Mouse (Mus musculus) midbrain, embryonic 15.5 days (tissue): Measurements from ENCODE around the gene Aldh5a1. TPM values are rescaled to one million over a fixed set of nuclear protein-coding genes. Genes with fewer than 3 reads are reported as not detected.
"Not testable (repeated sequence)": the region's sequence is repeated elsewhere in the genome, so short reads cannot be mapped to it uniquely, and the experiment has no call there.

ENCODE experiments used
- ATAC-seq: fragments of 200-750 bp; cut with Nextera tagmentation; replicated peaks from 2 replicates; pipeline ENCODE4 v1.8.0; 2017; ENCODE audit warnings: moderate TSS enrichment
- H3K27ac ChIP-seq: fragments of 300-500 bp; sonication (generic); 2 replicates; pipeline ENCODE4 v1.5.1; 2015; ENCODE audit warnings: mild to moderate bottlenecking, inconsistent platforms
- H3K27me3 ChIP-seq: fragments of 300-500 bp; sonication (generic); replicated peaks from 2 replicates; pipeline ENCODE4 v1.6.1; 2015; ENCODE audit warnings: inconsistent platforms
- H3K36me3 ChIP-seq: fragments of 300-500 bp; sonication (generic); replicated peaks from 2 replicates; pipeline ENCODE4 v1.6.1; 2015; ENCODE audit warnings: inconsistent platforms
- H3K4me1 ChIP-seq: fragments of 300-500 bp; sonication (generic); 2 replicates; pipeline ENCODE4 v1.6.1; 2015; ENCODE audit warnings: inconsistent platforms
- H3K4me2 ChIP-seq: fragments of 300-500 bp; sonication (generic); 2 replicates; pipeline ENCODE4 v1.6.1; 2015; ENCODE audit warnings: inconsistent platforms, mild to moderate bottlenecking, moderate library complexity
- H3K4me3 ChIP-seq: fragments of 300-500 bp; sonication (generic); 2 replicates; pipeline ENCODE4 v1.5.1; 2015; ENCODE audit warnings: mild to moderate bottlenecking, inconsistent platforms
- H3K9ac ChIP-seq: fragments of 300-500 bp; sonication (generic); 2 replicates; pipeline ENCODE4 v1.6.1; 2015; ENCODE audit warnings: mild to moderate bottlenecking, inconsistent platforms
- H3K9me3 ChIP-seq: fragments of 300-500 bp; sonication (generic); 2 replicates; pipeline ENCODE4 v1.6.1; 2016; ENCODE audit warnings: inconsistent platforms
- WGBS: fragments of 180-500 bp; shearing (Covaris S2); methylation state at CpG from one replicate; pipeline ENCODE4 v1.1.7; 2015; ENCODE audit warnings: mixed read lengths; 5-methylcytosine and 5-hydroxymethylcytosine counted together
- polyA plus RNA-seq: library from polyadenylated mRNA; unstranded; fragments of >200 nt; fragmentation: Nextera tagmentation; extraction: Ambion mirVana; gene quantifications from 2 replicates; pipeline ENCODE4 v1.2.1, GENCODE M21; 2015

The Aldh5a1 gene
- 12.5 and 12.6 TPM in 2 replicates for polyA plus RNA-seq

DNA sequence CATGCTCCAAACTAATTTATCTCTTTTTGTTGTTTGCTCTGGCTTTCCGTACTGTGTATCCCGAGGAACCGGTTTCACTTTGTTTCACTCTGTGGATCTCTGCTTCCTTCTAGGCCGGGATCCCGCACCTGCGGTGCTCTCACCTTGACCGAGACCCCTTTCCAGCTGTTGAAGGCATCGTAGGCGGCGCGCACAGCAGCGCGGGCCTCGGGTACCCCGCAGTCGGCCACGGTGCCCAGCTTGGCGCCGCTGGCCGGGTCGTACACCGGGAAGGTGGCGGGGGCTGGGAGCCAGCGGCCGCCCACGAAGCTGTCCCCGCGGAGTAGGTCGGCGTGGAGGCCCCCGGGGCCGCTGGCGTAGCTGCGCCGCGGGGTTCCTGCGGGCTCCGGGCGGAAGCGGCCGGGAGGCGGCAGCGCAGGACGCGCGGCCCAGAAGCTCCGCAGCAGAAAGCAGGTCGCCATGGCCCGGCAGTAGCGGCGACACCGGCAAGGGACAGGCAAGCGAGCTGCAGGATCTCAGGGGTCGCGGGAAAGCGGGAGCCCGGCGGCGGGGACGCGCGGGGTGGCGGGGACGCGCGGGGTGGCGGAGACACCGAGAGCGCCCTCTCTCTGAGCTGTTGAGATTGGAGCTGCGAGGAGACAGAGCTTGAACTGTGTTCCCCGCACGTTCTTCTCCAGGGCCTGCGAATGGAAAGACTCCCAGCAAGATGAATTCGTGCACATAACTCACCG lies at the start of gene Aldh5a1:
Gene Aldh5a1, minus strand, starts transcription at position 554 of the 731 bp plus-strand sequence.
- under 1% methylated on average over 74 of the region's 75 CpGs for WGBS
- Histone ChIP-seq H3K27me3 (no peaks in the 10 kb centered on the region), H3K9ac (peak within 1 kb of the TSS; percentile 74), H3K4me2 (peak within 1 kb of the TSS; percentile 58), H3K27ac (peak within 1 kb of the TSS; percentile 87), H3K36me3 (no peaks in the 10 kb centered on the region), H3K4me1 (peaks cover 26% of the 10 kb centered on the region), H3K4me3 (peak within 1 kb of the TSS; percentile 84), H3K9me3 (no peaks in the 10 kb centered on the region)
- ATAC-seq: peak; percentile 88

DNA sequence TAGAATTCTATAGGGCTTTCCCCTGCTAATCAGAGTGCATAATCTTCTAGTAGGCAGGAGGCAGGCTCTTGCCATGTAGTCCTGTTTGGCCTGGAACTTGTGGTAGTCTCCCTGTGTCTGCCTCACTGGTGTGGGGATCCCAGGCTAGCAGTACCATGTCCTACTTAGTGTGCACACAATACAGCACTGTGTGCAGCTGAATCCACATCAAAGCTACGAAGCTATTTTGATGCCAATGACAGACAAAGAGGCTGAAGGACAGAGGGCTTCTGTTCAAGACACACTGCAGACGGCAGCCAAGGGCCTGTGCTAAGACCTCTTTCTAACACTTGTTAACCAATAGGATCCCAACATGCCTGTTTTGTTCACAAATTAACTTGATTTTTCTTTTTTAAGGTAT lies 48.0 kb upstream of the Aldh5a1 start:
- H3K9ac ChIP-seq: no peak overlapping the region
- 45% methylated on average over 2 of the region's 2 CpGs for WGBS
- H3K4me3 ChIP-seq: no peak overlapping the region
- no peaks in the 10 kb centered on the region for H3K27me3 ChIP-seq
- no peaks in the 10 kb centered on the region for H3K9me3 ChIP-seq
- H3K4me1 ChIP-seq: no peaks in the 10 kb centered on the region
- 0 out of 2 replicates have a peak overlapping the region, but pooled peaks have one; percentile 15 for H3K27ac ChIP-seq
- H3K4me2 ChIP-seq: no peak overlapping the region
- peaks cover 6% of the 10 kb centered on the region for H3K36me3 ChIP-seq
- ATAC-seq: peak; percentile 61

DNA sequence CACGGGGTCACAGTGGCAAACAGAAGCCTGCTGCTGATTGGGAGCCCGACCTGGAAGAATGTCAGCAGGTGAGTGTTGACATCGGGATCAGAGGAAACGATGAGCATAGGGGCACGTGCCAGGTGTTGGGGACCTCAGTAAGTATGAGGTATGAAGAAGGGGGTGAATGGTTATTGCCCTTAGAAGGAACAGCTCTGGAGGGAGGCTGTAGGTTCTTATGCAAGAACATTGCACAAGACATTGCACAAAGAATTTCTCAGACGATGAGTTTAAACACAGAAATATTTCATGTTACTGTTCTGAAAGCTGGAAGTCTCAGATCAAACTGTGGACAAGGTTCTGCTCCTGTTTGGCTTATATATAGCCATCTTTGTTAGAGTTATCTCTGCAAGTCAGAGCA lies 43.6 kb upstream of the Aldh5a1 start:
- no peak for ATAC-seq
- Histone ChIP-seq H3K36me3 (no peaks in the 10 kb centered on the region), H3K9ac (no peak overlapping the region), H3K27ac (no peak overlapping the region), H3K27me3 (no peaks in the 10 kb centered on the region), H3K4me1 (no peaks in the 10 kb centered on the region), H3K4me2 (no peak overlapping the region), H3K9me3 (no peaks in the 10 kb centered on the region), H3K4me3 (no peak overlapping the region)
- 92% methylated on average over 6 of the region's 6 CpGs for WGBS

DNA sequence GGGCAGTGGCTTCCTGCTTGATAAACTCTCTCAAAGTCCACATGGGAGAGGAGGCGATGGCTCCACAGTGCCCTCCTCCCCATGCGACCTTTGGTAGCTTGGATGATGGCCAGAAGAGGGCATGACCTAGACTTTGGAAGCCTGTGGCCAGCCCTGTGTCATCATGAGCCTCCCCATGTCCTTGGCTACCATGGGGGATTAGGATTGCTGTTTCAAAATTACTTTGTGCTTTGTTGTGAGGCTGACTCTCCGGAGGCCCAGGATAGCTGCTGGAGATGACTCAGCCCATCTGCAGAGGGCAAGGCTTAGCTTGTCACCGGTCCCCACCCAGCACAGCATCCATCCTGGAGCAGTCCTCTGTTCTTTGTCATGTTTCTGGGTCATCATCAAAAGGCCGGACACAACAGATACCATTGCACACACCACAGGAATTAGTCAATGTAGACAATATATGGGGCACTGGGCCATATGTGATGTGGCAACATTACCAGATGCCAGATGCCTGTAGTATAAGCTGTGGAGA lies 40.4 kb upstream of the Aldh5a1 start:
- no peak overlapping the region for H3K4me3 ChIP-seq
- no peaks in the 10 kb centered on the region for H3K9me3 ChIP-seq
- no peak overlapping the region for H3K27ac ChIP-seq
- WGBS: 84% methylated on average over 5 of the region's 5 CpGs
- no peak for ATAC-seq
- H3K9ac ChIP-seq: no peak overlapping the region
- H3K4me1 ChIP-seq: no peaks in the 10 kb centered on the region
- H3K4me2 ChIP-seq: no peak overlapping the region
- no peaks in the 10 kb centered on the region for H3K27me3 ChIP-seq
- no peaks in the 10 kb centered on the region for H3K36me3 ChIP-seq

DNA sequence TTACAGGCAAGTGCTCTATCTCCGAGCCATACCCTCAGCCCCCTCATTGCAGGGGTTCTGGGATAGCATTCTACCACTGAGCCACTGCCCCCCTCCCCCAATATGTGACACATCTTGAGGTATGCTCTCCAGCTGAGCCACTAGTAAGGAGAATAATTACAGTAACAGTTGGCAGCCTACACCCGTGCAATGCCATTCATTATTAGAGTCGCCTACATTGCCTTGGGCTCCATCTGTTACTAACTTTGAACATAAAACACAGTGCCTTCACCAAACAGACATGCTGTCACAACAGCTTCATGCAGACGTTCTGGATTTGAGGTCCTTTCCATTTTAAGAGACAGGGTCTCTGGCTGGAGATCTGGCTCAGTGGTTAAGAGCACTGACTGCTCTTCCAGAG lies 38.9 kb upstream of the Aldh5a1 start:
- H3K27ac ChIP-seq: no peak overlapping the region
- H3K36me3 ChIP-seq: no peaks in the 10 kb centered on the region
- no peaks in the 10 kb centered on the region for H3K4me1 ChIP-seq
- H3K4me3 ChIP-seq: no peak overlapping the region
- H3K9ac ChIP-seq: no peak overlapping the region
- no peak overlapping the region for H3K4me2 ChIP-seq
- no peaks in the 10 kb centered on the region for H3K9me3 ChIP-seq
- H3K27me3 ChIP-seq: no peaks in the 10 kb centered on the region
- ATAC-seq: 0 out of 2 replicates have a peak, but pooled peaks have one; percentile 17
- 61% methylated on average over 4 of the region's 4 CpGs for WGBS

DNA sequence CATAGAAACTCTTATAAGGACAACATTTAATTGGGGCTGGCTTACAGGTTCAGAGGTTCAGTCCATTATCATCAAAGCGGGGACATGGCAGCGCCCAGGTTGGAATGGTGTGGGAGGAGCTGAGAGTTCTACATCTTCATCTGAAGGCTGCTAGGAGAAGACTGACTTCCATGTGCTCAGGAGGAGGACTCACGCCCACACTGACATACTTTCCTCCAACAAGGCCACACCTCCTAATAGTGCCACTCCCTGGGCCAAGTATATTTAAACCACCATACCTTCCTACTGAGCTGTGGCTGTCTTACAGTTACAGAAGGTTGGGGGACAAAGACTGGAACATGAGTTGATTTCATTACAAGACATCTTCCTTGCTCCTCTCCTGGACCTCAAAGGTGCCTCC lies 34.3 kb upstream of the Aldh5a1 start:
- not testable (repeated sequence) for H3K27ac ChIP-seq, H3K27me3 ChIP-seq, ATAC-seq, H3K4me2 ChIP-seq, H3K9ac ChIP-seq, H3K4me1 ChIP-seq, H3K36me3 ChIP-seq, H3K9me3 ChIP-seq, H3K4me3 ChIP-seq
- 90% methylated on average over 3 of the region's 3 CpGs for WGBS

DNA sequence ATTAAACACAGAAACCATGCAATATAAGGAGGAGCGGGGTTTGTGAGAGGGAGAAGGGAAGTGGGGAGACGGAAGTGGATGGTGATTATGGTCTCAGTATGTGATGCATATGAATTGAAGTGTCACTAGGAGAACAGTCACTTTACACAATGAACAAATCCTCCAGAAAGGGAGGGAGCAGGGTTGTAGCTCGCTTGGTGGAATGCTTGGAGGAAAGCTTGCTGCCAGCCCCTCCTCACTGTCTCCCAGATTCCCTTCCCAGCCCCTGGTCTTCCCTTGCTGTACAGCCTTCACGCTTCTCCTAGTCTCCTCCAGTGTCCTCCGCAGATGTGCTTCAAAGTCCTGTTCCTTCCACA lies 28.4 kb upstream of the Aldh5a1 start:
- WGBS: 37% methylated on average over 5 of the region's 5 CpGs
- no peak overlapping the region for H3K27ac ChIP-seq

DNA sequence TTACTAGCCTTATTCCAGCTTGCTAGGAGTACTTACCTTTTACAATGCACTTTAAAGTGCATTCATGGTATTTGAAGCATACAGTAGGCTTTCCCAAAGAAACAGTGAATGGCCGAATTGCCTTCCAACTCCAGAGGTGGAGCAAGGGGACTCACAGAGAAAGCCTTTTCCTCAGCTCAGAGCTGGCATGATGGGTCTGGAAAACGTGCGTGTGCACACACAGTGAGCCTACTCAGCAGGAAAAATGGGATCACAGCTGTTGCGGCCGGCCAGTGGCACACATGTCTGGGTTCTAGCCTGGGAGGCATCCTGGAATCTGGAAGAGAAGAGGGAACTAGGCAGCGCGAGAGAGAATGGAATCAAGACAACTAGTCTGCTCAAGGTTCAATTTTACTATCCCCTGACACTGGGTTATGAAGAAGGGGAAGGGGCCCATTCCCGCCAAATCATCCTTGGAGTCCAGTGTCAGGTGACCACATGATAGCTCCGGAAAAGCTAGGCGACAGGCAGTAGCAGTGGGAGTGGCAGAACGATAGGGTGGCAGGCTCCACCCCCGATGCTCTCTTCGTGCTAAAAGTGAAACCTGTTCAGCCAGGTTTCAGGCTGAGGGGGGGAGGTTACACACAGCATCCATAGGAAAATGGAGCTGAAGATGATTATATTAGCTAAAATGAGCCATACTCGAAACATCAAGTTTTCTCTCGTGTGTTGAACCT lies 27.8 kb upstream of the Aldh5a1 start:
- Histone ChIP-seq H3K4me2 (peak overlapping the region; percentile 49), H3K36me3 (no peaks in the 10 kb centered on the region), H3K27me3 (no peaks in the 10 kb centered on the region), H3K4me3 (peak overlapping the region; percentile 28), H3K9ac (no peak overlapping the region), H3K4me1 (peaks cover 3% of the 10 kb centered on the region; the same call in 1 of the 2 replicates), H3K27ac (no peak overlapping the region), H3K9me3 (no peaks in the 10 kb centered on the region)
- peak; percentile 72 for ATAC-seq
- 21% methylated on average over 15 of the region's 15 CpGs for WGBS

More for the DNA sequence above, 28.4 kb upstream of the Aldh5a1 start:
- Histone ChIP-seq H3K9me3 (no peaks in the 10 kb centered on the region), H3K36me3 (no peaks in the 10 kb centered on the region), H3K4me3 (peak overlapping the region; percentile 28), H3K27me3 (no peaks in the 10 kb centered on the region), H3K4me2 (peak overlapping the region; percentile 49), H3K9ac (no peak overlapping the region), H3K4me1 (peaks cover 3% of the 10 kb centered on the region; the same call in 1 of the 2 replicates)
- peak; percentile 69 for ATAC-seq

DNA sequence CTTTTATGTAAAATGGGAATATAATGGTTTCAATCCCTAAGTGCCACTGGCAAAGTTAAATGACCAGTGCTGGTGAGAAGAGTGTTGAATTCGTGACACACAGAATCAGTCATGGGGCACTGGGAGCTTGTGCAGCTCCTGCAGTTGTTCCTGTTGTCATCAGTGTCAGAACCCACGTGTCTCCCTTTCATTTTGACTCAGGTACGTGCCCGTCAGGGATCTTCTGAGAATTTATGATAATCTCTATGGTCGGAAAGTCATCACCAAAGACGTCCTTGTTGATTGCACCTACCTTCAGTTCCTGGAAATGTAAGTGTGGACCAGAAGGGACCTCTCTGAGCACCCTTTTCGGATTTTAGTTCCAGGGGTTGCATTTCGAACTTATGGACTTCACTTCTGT lies 24.7 kb upstream of the Aldh5a1 start:
- Histone ChIP-seq H3K4me1 (peaks cover 3% of the 10 kb centered on the region; the same call in 1 of the 2 replicates), H3K4me3 (no peak overlapping the region), H3K27ac (no peak overlapping the region), H3K4me2 (no peak overlapping the region), H3K9ac (no peak overlapping the region), H3K27me3 (no peaks in the 10 kb centered on the region), H3K9me3 (no peaks in the 10 kb centered on the region), H3K36me3 (no peaks in the 10 kb centered on the region)
- ATAC-seq: no peak
- 89% methylated on average over 8 of the region's 8 CpGs for WGBS

DNA sequence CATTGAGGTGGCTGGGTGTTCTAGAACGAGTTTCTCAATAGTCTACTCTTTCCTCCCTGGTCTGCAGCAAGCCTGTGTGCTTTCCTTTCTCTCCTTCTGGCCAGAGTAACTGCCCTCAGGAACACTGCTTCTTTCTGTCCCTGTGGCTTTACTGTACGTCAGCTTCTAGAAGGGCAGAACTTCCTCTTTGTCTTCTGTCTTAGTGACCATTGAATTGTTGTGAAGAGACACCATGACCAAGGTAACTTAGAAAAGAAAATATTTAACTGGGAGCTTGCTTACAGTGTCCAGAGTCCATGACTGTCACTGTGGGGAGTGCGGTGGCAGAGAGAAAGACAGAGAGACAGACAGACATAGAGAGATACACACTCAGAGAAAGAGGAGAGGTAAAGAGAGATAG lies 22.6 kb upstream of the Aldh5a1 start:
- 83% methylated on average over 3 of the region's 3 CpGs for WGBS
- no peaks in the 10 kb centered on the region for H3K27me3 ChIP-seq
- no peaks in the 10 kb centered on the region for H3K9me3 ChIP-seq
- H3K4me2 ChIP-seq: no peak overlapping the region
- no peak overlapping the region for H3K27ac ChIP-seq
- no peak for ATAC-seq
- H3K9ac ChIP-seq: no peak overlapping the region
- no peak overlapping the region for H3K4me3 ChIP-seq
- H3K4me1 ChIP-seq: peaks cover under 1% of the 10 kb centered on the region; the same call in 1 of the 2 replicates
- H3K36me3 ChIP-seq: no peaks in the 10 kb centered on the region

DNA sequence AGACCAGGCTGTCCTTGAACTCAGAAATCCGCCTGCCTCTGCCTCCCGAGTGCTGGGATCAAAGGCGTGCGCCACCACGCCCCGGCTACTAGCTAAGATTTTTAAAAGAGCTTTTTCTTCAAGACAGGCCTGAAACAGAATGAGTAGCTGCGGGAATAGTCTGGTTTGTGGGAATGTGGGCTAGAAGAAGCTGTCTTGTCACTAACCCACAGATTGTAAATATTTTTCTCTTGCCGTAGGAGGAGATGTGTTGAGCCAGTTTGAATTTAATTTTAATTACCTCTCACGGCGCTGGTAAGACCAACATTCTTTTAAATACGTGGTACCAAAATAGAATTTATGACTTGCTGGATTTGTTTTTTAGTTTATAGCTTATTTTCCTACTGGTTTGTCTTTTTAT lies 21.2 kb upstream of the Aldh5a1 start:
- Histone ChIP-seq H3K27ac (no peak overlapping the region), H3K4me3 (no peak overlapping the region), H3K27me3 (no peaks in the 10 kb centered on the region), H3K4me1 (no peaks in the 10 kb centered on the region), H3K36me3 (no peaks in the 10 kb centered on the region), H3K9ac (no peak overlapping the region), H3K9me3 (no peaks in the 10 kb centered on the region), H3K4me2 (no peak overlapping the region)
- no peak for ATAC-seq
- WGBS: 91% methylated on average over 11 of the region's 11 CpGs

DNA sequence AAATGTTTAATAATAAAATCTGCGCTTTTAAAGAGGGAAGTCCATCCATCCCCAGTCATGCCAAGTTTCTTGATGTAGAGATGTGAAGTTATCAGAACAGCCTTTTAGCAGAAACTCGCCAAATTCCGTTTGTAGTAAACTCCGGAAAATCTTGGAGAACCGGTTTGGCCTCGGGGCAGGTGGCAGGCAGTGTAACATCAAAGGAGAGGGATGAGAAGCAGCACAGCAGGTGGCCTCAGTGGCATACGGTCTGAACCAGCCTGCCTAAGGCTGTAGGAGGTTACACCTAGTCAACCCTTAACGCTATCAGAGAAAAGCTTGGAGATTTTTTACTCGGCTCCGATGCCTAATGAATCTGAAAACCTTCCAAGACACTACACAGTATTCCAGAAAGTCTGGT lies 18.0 kb upstream of the Aldh5a1 start:
- ATAC-seq: no peak
- 23% methylated on average over 10 of the region's 10 CpGs for WGBS

More for the DNA sequence above, 18.0 kb upstream of the Aldh5a1 start:
- Histone ChIP-seq H3K4me2 (no peak overlapping the region), H3K27me3 (no peaks in the 10 kb centered on the region), H3K36me3 (no peaks in the 10 kb centered on the region), H3K4me1 (no peaks in the 10 kb centered on the region), H3K4me3 (no peak overlapping the region), H3K9ac (no peak overlapping the region), H3K27ac (no peak overlapping the region), H3K9me3 (no peaks in the 10 kb centered on the region)
